Mouse (Mus musculus) left cerebral cortex, postnatal 14 days (tissue): ENCODE data around the gene Apon. TPM values are rescaled to one million over a fixed set of nuclear protein-coding genes. Genes with fewer than 3 reads are reported as not detected.
"Not testable (repeated sequence)": the region's sequence is repeated elsewhere in the genome, so short reads cannot be mapped to it uniquely, and the experiment has no call there.

ENCODE experiments used
- DNase-seq, 2 experiments: peaks; one replicate each; pipeline ENCODE4 v3.0.0; 2021 to 2022; ENCODE audit warnings: low spot score in 2 of 2, mixed read lengths in 1 of 2
- intact Hi-C: fragments of 180-260 bp; cut with DNase I; formaldehyde crosslinking; loops from one replicate; pipeline ENCODE4 v1.15.1; 2025
- total RNA-seq, 2 experiments: library from RNA; stranded (reverse); gene quantifications; 2 replicates each; pipeline ENCODE4 v1.2.3; 2021

Apon gene
- total RNA-seq, 2 experiments from 2014 or later: not detected

GRCm38 (mm10) chr10:128231146-128231545, 22.8 kb upstream of the Apon start:
- intact Hi-C loops: no loop called here

GRCm38 (mm10) chr10:128231697-128232419, 22.0 kb upstream of the Apon start, which contains the start of gene Timeless:
TSS of gene Timeless (plus strand) at chr10:128232065.
- intact Hi-C loops: loop anchor here (2.0 kb wide), 1 partner anchor 19 kb away; no protein-coding TSS in a partner anchor
- DNase-seq: peak; percentile 81 to 84

More at GRCm38 (mm10) chr10:128231146-128231545, 22.8 kb upstream of the Apon start:
- DNase-seq: no peak

GRCm38 (mm10) chr10:128232420-128232985, 21.4 kb upstream of the Apon start:
- intact Hi-C loops: loop anchor here (2.0 kb wide), 1 partner anchor 20 kb away; no protein-coding TSS in a partner anchor
- DNase-seq: peak; percentile 73 to 81

GRCm38 (mm10) chr10:128236321-128236720, 17.6 kb upstream of the Apon start:
- intact Hi-C loops: loop anchor here (5.0 kb wide), 1 partner anchor 46 kb away; no protein-coding TSS in a partner anchor
- no peak for DNase-seq

- peak in 1 of 2 experiments; percentile 20 for DNase-seq
- intact Hi-C loops: loop anchor here (5.0 kb wide), 1 partner anchor 44 kb away; no protein-coding TSS in a partner anchor
Measured at GRCm38 (mm10) chr10:128237807-128238480, 16.0 kb upstream of the Apon start.

GRCm38 (mm10) chr10:128239140-128239539, 14.8 kb upstream of the Apon start:
- DNase-seq: no peak
- intact Hi-C loops: loop anchor here (5.0 kb wide), 1 partner anchor 43 kb away; no protein-coding TSS in a partner anchor

GRCm38 (mm10) chr10:128240131-128240530, 13.8 kb upstream of the Apon start:
- intact Hi-C loops: no loop called here

GRCm38 (mm10) chr10:128243252-128243651, 10.6 kb upstream of the Apon start:
- intact Hi-C loops: no loop called here

More at GRCm38 (mm10) chr10:128240131-128240530, 13.8 kb upstream of the Apon start:
- DNase-seq: no peak

GRCm38 (mm10) chr10:128244121-128244520, 9.8 kb upstream of the Apon start:
- DNase-seq: no peak
- intact Hi-C loops: no loop called here

More at GRCm38 (mm10) chr10:128243252-128243651, 10.6 kb upstream of the Apon start:
- no peak for DNase-seq

- intact Hi-C loops: no loop called here
- no peak for DNase-seq
Measured at GRCm38 (mm10) chr10:128247020-128247732, 6.7 kb upstream of the Apon start.

GRCm38 (mm10) chr10:128250565-128250964, 3.3 kb upstream of the Apon start:
- intact Hi-C loops: no loop called here
- no peak for DNase-seq

- intact Hi-C loops: no loop called here
Measured at GRCm38 (mm10) chr10:128255925-128256324, 2.0 kb downstream of the Apon start.

GRCm38 (mm10) chr10:128256328-128256727, 2.4 kb downstream of the Apon start:
- DNase-seq: no peak

More at GRCm38 (mm10) chr10:128255925-128256324, 2.0 kb downstream of the Apon start:
- no peak for DNase-seq

GRCm38 (mm10) chr10:128258953-128259352, 5.1 kb downstream of the Apon start:
- intact Hi-C loops: no loop called here
- no peak for DNase-seq

More at GRCm38 (mm10) chr10:128256328-128256727, 2.4 kb downstream of the Apon start:
- intact Hi-C loops: no loop called here

GRCm38 (mm10) chr10:128259946-128260345, 6.0 kb downstream of the Apon start:
- intact Hi-C loops: no loop called here
- no peak for DNase-seq

GRCm38 (mm10) chr10:128260376-128260775, 6.5 kb downstream of the Apon start:
- intact Hi-C loops, DNase-seq: not testable (repeated sequence)

- DNase-seq: no peak
- intact Hi-C loops: no loop called here
Measured at GRCm38 (mm10) chr10:128262300-128262699, 8.4 kb downstream of the Apon start.

GRCm38 (mm10) chr10:128263393-128264310, 9.8 kb downstream of the Apon start:
- no peak for DNase-seq
- intact Hi-C loops: no loop called here
